In the genomic region with DNA sequence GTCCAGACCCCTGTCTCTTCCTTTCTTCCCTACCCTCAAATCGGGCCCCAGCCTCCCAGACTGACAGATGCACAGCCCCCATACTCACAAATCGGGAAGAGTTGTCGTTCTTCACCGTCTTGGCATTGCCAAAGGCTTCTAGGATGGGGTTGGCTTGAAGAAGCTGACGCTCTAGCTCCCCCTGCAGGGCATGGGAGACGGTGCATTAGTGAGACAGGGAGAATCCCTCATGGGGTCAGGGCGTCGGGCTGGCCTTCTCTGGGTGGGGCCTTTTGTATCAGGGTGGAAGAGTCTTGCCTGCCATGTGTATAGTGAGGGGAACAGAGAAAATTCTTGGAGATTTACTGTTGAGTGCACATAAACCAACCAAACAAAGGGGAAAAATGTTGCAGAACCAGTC, we compare ENCODE assay signal across 10 mouse cellular contexts. TPM values are rescaled to one million over a fixed set of nuclear protein-coding genes. Genes with fewer than 3 reads are reported as not detected.
DNase-seq lines count a peak whose midpoint lies in the region; ATAC-seq and TF ChIP-seq lines count a peak whose summit lies in the region.
"Had no signal": no experiment of that assay in that cellular context is flagged by ENCODE, and none has a peak within 500 bp of the region (broad histone marks: within the 10 kb centered on the region; RNA-seq: fewer than 3 reads in every experiment).

No protein-coding gene starts in this region.

- TF ChIP-seq POLR2A in testis, adult 2 months (IDR thresholded peaks at IDR 0.05; ENCODE audit: control insufficient read depth, low read depth, low read length) = no peak

- H3K4me3 ChIP-seq in gastrocnemius, adult 2 months = no peak overlapping the region
- no peak overlapping the region for H3K4me3 ChIP-seq in testis, adult 2 months (ENCODE audit: control insufficient read depth, low read depth, low read length)
- H3K4me3 ChIP-seq: limb, embryonic 13.5 days had no signal

- intact Hi-C loops in gastrocnemius, adult 2 months (cut with DNase I) = loop anchor here (5.0 kb wide), 1 partner anchor 42 kb away; no protein-coding TSS in a partner anchor
- intact Hi-C loops in gastrocnemius, postnatal 36 days (cut with DNase I) = no loop called here

- peak; percentile 90 for ATAC-seq in granulocyte monocyte progenitor cell, adult 5-6 weeks (replicated peaks; ENCODE audit: poor library complexity, severe bottlenecking)

- no peaks in the 10 kb centered on the region for H3K27me3 ChIP-seq in testis, adult 2 months (ENCODE audit: control insufficient read depth, insufficient read depth, low read length)
- H3K27me3 ChIP-seq: limb, embryonic 13.5 days had no signal

- H3K4me1 ChIP-seq in testis, adult 2 months (ENCODE audit: control insufficient read depth, insufficient read depth, low read length) = no peaks in the 10 kb centered on the region
- H3K4me1 ChIP-seq: limb, embryonic 13.5 days had no signal

- TF ChIP-seq CTCF in gastrocnemius, adult 2 months (IDR thresholded peaks at IDR 0.05) = peak; percentile 80
- TF ChIP-seq CTCF in testis, adult 2 months (IDR thresholded peaks at IDR 0.05; ENCODE audit: control insufficient read depth, insufficient read depth, insufficient replicate concordance, low read depth, low read length) = peak; percentile 93

- no peaks in the 10 kb centered on the region for H3K36me3 ChIP-seq in testis, adult 2 months (ENCODE audit: control insufficient read depth, insufficient read depth, low read length)
- H3K36me3 ChIP-seq: limb, embryonic 13.5 days had no signal

- peak; percentile 64 for DNase-seq in gastrocnemius, adult 2 months
- DNase-seq in gastrocnemius, postnatal 36 days = no peak
- DNase-seq in ovary, postnatal 36 days (ENCODE audit: low spot score) = peak; percentile 53
- DNase-seq in ovary, postnatal 10 days (ENCODE audit: low spot score) = no peak
- peak; percentile 70 for DNase-seq in c-Kit-positive CD71-negative TER-119-negative erythroid progenitor cells, embryonic 14.5 days (ENCODE audit: low read depth)
- peak; percentile 78 for DNase-seq in lung, postnatal 36 days

- no peak overlapping the region for H3K27ac ChIP-seq in gastrocnemius, adult 2 months
- H3K27ac ChIP-seq in testis, adult 2 months (ENCODE audit: control insufficient read depth, insufficient read depth, low read depth, low read length) = no peak overlapping the region
- H3K27ac ChIP-seq: limb, embryonic 13.5 days had no signal

RNA-seq across cellular contexts. Expression of gene Myh14, which starts 15.1 kb away (rescaled TPM):
- 10 to 100 TPM; 32.0 to 36.7 TPM for total RNA-seq in gastrocnemius, adult 2 months (2021)
- total RNA-seq in gastrocnemius, postnatal 36 days (2021) = 10 to 100 TPM; 22.5 to 29.7 TPM
- not detected in 2 replicates for total RNA-seq in granulocyte monocyte progenitor cell, adult 5-6 weeks (2014; fragmentation: Nextera tagmentation)
- total RNA-seq in granulocyte monocyte progenitor cell, adult 5-6 weeks (2017) = not detected in 2 replicates
- 1.2 and 2.6 TPM in 2 replicates for polyA plus RNA-seq in testis, adult 2 months (2012; rRNA removed)

RNA-seq across cellular contexts. Expression of gene Izumo2, which starts 53.0 kb away (rescaled TPM):
- not detected for total RNA-seq in gastrocnemius, adult 2 months (2021)
- total RNA-seq in gastrocnemius, postnatal 36 days (2021) = not detected
- not detected in 2 replicates for total RNA-seq in granulocyte monocyte progenitor cell, adult 5-6 weeks (2014; fragmentation: Nextera tagmentation)
- total RNA-seq in granulocyte monocyte progenitor cell, adult 5-6 weeks (2017) = not detected in 2 replicates
- polyA plus RNA-seq in testis, adult 2 months (2012; rRNA removed) = 171 and 196 TPM in 2 replicates
- total RNA-seq: adrenal gland, postnatal 4 days had no signal
- polyA plus RNA-seq: limb, embryonic 13.5 days had no signal

Comparison
In these comparisons a context has a peak if more than half of its experiments do, and no peak if none do; other contexts are left out.
1. DNase-seq: peak in gastrocnemius, adult 2 months (single experiment), ovary, postnatal 36 days (single experiment), c-Kit-positive CD71-negative TER-119-negative erythroid progenitor cells, embryonic 14.5 days (single experiment) and lung, postnatal 36 days (single experiment); none in gastrocnemius, postnatal 36 days (0 of 2) and ovary, postnatal 10 days (single experiment).
2. RNA of gene Myh14, which starts 15.1 kb away (total RNA-seq): 32.0 to 36.7 TPM in gastrocnemius, adult 2 months and 22.5 to 29.7 TPM in gastrocnemius, postnatal 36 days; not detected in granulocyte monocyte progenitor cell, adult 5-6 weeks; every median in the first group is over 10 times any median in the second.